Mouse (Mus musculus): Measurements from ENCODE around the gene Myo3b.

- no peak for TF ChIP-seq POLR2A (IDR thresholded peaks at IDR 0.05; ENCODE audit: insufficient read depth, low read depth, low read length)
- TF ChIP-seq CTCF (IDR thresholded peaks at IDR 0.05) = no peak
Observed at GRCm38 (mm10) chr2:70333553-70333952, 294.6 kb downstream of the Myo3b start.

Measured in heart, adult 2 months (tissue).